Mouse (Mus musculus) heart, embryonic 10.5 days (tissue): ENCODE results near the gene Fem1a. TPM values are rescaled to one million over a fixed set of nuclear protein-coding genes. Genes with fewer than 3 reads are reported as not detected.
"Not testable (repeated sequence)": the region's sequence is repeated elsewhere in the genome, so short reads cannot be mapped to it uniquely, and the experiment has no call there.

Experiments used
- DNase-seq: peaks from one replicate; pipeline ENCODE4 v3.0.0-alpha.2; 2017; ENCODE audit warnings: low spot score
- H3K27ac ChIP-seq: fragments of 300-500 bp; sonication (generic); 2 replicates; pipeline ENCODE4 v1.5.1; 2016; ENCODE audit warnings: mild to moderate bottlenecking
- H3K27me3 ChIP-seq: fragments of 300-500 bp; sonication (generic); 2 replicates; pipeline ENCODE4 v1.6.1; 2016; ENCODE audit warnings: mild to moderate bottlenecking; ENCODE audit not compliant: poor library complexity, insufficient read depth, severe bottlenecking
- H3K36me3 ChIP-seq: fragments of 300-500 bp; sonication (generic); 2 replicates; pipeline ENCODE4 v1.6.1; 2016; ENCODE audit warnings: mild to moderate bottlenecking, moderate library complexity
- H3K4me1 ChIP-seq: fragments of 300-500 bp; sonication (generic); 2 replicates; pipeline ENCODE4 v1.6.1; 2016; ENCODE audit warnings: mild to moderate bottlenecking
- H3K4me3 ChIP-seq: fragments of 300-500 bp; sonication (generic); 2 replicates; pipeline ENCODE4 v1.5.1; 2016; ENCODE audit warnings: mild to moderate bottlenecking, moderate library complexity
- H3K9me3 ChIP-seq: fragments of 300-500 bp; sonication (generic); 2 replicates; pipeline ENCODE4 v1.6.1; 2016; ENCODE audit warnings: mild to moderate bottlenecking, moderate library complexity
- WGBS: fragments of 180-500 bp; shearing (Covaris S2); methylation state at CpG from one replicate; pipeline ENCODE4 v1.1.7; 2016; 5-methylcytosine and 5-hydroxymethylcytosine counted together
- polyA plus RNA-seq: library from polyadenylated mRNA; unstranded; fragments of >200 nt; fragmentation: Nextera tagmentation; extraction: Ambion mirVana; gene quantifications from 2 replicates; pipeline ENCODE4 v1.2.1, GENCODE M21; 2016

Fem1a gene
- polyA plus RNA-seq, 1 experiment from 2014 or later = 15.0 TPM

DNA sequence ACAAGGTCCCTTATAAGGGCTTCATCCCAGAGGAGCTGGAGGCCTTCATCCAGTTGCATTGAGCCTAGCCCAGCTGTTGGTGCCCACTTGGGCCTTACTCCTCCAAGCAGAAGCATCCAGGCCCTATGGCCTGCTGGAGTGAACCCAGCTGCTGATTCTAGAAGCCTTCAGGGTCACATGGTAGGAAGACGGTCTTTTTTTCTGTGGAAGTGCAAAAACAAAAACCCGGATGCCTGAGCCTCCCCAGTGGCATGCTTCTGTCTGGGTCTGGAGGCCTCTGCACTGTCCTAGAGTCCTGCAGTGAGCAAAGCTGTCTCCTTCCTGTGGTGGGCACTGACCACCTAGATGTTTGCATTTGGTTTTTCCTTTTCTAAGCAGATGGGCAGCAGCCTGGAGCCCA, 2.2 kb downstream of the Fem1a start:
- not testable (repeated sequence) for H3K4me3 ChIP-seq, H3K27me3 ChIP-seq, H3K27ac ChIP-seq, DNase-seq, H3K9me3 ChIP-seq
- 70% methylated on average over 2 of the region's 2 CpGs for WGBS
- peaks cover 51% of the 10 kb centered on the region for H3K36me3 ChIP-seq
- H3K4me1 ChIP-seq = peaks cover 62% of the 10 kb centered on the region

DNA sequence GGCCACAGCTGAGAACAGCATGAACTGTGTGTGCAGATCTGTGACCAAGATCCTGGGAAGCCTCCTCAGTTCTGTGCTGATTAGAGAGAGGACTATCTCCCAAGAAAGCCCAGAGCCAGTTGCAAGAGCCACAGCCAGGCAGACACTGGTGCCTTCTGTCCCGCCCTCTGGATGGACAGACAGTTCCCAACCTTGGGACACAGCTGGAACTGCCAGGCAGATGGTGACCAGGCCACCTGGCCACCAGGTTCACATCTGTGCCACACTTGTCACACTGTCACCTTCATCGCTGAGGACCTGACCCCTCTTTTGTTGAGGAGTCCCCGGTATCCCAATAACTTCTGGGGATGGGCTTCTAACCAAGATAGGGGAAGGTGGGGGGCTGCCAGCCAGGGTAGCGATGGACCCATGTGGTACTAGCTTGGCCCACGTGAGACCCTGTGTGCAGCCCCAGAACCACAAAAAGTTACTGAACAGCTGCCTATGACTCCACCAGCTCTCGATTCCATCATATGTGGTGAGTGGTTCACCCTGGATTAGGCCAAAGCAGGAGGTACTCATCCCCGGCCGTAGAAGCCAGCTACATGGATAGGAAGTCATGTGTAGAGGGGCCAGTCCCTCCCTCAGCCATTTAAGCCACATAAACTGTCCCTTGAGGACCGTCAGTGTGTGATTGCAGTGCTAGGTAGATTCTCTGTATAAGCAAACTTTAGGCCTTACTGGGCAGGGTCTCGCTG, 2.9 kb downstream of the Fem1a start:
- H3K27ac ChIP-seq = no peak overlapping the region
- no peak for DNase-seq
- H3K36me3 ChIP-seq = peaks cover 51% of the 10 kb centered on the region
- no peaks in the 10 kb centered on the region for H3K9me3 ChIP-seq
- 88% methylated on average over 10 of the region's 10 CpGs for WGBS
- peaks cover 62% of the 10 kb centered on the region for H3K4me1 ChIP-seq
- no peaks in the 10 kb centered on the region for H3K27me3 ChIP-seq
- no peak overlapping the region for H3K4me3 ChIP-seq

DNA sequence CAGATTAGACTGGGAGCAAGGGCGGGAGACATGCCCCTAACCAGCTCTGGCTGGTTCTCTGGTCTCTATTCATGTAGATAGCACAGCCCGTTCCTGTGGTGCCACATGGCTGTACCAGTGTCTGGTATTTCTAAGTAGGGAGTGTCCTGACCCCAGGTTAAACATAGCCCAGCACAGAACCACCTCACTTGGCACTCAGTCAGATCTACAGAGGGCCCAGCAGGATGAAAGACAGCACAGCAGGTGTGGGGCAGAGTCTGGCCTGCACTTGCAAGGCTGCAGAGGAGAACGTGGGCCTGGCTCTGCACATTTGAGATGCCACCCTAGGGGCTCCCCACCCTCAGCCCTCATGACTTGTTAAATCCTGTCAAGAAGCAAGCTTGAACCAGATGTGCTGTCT, 4.6 kb downstream of the Fem1a start:
- Histone ChIP-seq H3K36me3 (peaks cover 58% of the 10 kb centered on the region), H3K4me3 (0 out of 2 replicates have a peak overlapping the region, but pooled peaks have one; percentile 15), H3K27ac (0 out of 2 replicates have a peak overlapping the region, but pooled peaks have one; percentile 25), H3K27me3 (no peaks in the 10 kb centered on the region), H3K9me3 (no peaks in the 10 kb centered on the region), H3K4me1 (peaks cover 65% of the 10 kb centered on the region)
- no peak for DNase-seq
- 82% methylated on average over 3 of the region's 3 CpGs for WGBS

DNA sequence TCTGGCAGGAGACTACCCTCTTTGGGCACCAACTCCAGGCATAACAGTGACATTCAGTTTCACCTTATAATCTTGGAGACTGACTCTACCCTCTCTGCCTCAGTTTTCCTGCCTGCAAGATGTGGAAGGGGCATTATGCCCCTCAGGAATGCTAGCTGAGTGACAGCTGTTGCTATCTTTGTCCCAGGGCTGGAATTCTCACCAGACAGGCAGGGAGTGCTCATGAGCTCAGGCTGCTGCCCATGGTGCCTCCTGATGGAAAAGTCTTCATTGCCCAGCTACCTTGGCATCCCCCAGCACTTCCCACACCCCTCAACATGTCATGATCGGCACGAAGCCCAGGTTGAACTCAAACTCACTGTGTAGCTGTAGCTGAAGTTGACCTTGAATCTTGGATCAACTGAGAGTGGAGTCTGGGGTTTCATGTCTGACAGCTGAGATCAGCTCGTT, 6.1 kb downstream of the Fem1a start:
- H3K4me1 ChIP-seq = peaks cover 59% of the 10 kb centered on the region
- 66% methylated on average over 3 of the region's 3 CpGs for WGBS
- peaks cover 56% of the 10 kb centered on the region for H3K36me3 ChIP-seq
- H3K27ac ChIP-seq = peak overlapping the region; percentile 59
- H3K4me3 ChIP-seq = no peak overlapping the region
- no peak for DNase-seq
- H3K27me3 ChIP-seq = no peaks in the 10 kb centered on the region
- H3K9me3 ChIP-seq = no peaks in the 10 kb centered on the region

DNA sequence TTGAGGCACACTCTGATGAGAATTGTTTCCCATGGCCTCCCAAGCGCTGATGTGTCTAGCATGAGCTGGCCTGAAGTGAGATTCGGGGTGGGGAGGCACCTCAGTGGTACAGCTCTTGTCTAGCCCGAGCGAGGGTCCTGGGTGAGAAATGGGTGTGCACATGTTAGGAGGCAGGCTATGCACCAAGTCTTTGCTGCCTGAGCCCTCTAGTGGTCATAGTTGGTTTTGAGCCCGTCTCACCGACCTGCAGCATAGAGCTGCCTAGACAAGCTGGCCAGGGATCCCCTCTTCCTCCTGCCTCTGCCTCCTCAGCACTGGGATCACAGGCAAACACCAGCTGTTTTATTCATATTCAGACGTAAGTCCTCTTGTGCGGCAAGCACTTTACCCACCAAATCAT, 7.4 kb downstream of the Fem1a start:
- H3K27ac ChIP-seq = no peak overlapping the region
- peak; percentile 86 for DNase-seq
- peaks cover 45% of the 10 kb centered on the region for H3K36me3 ChIP-seq
- H3K9me3 ChIP-seq = no peaks in the 10 kb centered on the region
- 14% methylated on average over 8 of the region's 8 CpGs for WGBS
- H3K4me1 ChIP-seq = peaks cover 47% of the 10 kb centered on the region
- H3K27me3 ChIP-seq = no peaks in the 10 kb centered on the region
- H3K4me3 ChIP-seq = no peak overlapping the region

DNA sequence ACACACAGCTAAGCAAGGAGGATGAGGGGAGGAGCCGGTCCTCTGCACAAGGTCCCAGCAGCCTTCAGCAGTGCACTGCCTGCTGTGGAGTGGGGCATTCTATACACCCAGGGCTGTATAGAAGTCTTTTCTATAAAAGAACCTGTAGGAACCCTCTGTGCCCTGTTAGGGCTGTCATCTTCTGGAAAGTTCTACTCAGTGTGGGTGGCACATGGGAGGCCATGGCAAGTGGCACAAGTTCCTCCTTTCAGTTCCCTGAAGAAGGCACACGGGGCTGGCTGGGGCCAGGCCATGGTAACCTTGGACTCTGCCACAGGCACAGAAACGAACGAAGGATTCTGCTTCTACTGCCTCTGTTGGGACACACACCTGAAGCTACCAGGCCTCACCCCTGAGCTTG, 8.4 kb downstream of the Fem1a start:
- Histone ChIP-seq H3K9me3 (no peaks in the 10 kb centered on the region), H3K4me3 (no peak overlapping the region), H3K27ac (no peak overlapping the region), H3K4me1 (peaks cover 45% of the 10 kb centered on the region), H3K27me3 (no peaks in the 10 kb centered on the region), H3K36me3 (peaks cover 39% of the 10 kb centered on the region)
- WGBS = 84% methylated on average over 4 of the region's 4 CpGs
- DNase-seq = no peak

DNA sequence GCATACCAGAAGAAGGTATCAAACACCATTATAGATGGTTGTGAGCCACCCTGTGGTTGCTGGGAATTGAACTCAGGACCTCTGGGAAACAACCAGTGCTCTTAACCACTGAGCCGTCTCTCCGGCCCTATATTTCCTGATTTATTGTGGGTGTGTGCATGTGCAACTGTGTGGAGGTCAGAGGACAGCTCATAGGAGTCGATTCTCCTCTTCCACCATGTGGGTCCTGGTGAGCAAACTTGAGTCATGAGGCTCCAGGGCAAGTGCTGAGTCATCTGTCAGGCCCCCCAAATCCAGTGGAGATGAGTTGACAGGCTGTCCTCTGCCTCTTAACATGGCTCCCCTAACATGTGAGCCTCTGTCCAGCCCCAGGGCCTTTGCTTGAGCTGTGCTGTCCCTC, 9.3 kb downstream of the Fem1a start:
- DNase-seq = no peak
- Histone ChIP-seq H3K4me1 (peaks cover 38% of the 10 kb centered on the region), H3K27me3 (no peaks in the 10 kb centered on the region), H3K4me3 (no peak overlapping the region), H3K27ac (no peak overlapping the region), H3K9me3 (no peaks in the 10 kb centered on the region), H3K36me3 (peaks cover 39% of the 10 kb centered on the region)
- 88% methylated on average over 3 of the region's 3 CpGs for WGBS

DNA sequence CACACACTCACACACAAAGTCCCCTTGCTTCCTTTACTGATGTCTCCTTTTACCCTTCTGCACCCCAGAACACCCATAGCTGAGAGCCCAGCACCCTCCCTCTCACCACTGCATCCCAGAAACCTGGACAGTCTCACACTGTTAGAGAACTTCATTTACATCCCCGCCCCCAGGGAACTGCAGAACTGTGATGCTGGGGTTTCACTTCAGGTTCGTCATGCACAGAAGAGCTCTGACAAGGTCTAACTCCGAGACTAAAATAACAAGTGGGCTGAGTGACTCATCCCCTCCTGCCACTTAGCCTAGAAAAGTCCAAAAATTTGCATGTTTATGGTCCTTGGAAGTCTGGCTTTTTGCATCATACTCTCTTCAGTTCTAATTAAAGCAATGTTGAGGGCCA, 9.7 kb downstream of the Fem1a start:
- DNase-seq = no peak
- H3K36me3 ChIP-seq = peaks cover 39% of the 10 kb centered on the region
- no peaks in the 10 kb centered on the region for H3K27me3 ChIP-seq
- H3K9me3 ChIP-seq = no peaks in the 10 kb centered on the region
- H3K4me3 ChIP-seq = no peak overlapping the region
- H3K27ac ChIP-seq = no peak overlapping the region
- WGBS = 46% methylated on average over 3 of the region's 3 CpGs
- peaks cover 34% of the 10 kb centered on the region for H3K4me1 ChIP-seq

DNA sequence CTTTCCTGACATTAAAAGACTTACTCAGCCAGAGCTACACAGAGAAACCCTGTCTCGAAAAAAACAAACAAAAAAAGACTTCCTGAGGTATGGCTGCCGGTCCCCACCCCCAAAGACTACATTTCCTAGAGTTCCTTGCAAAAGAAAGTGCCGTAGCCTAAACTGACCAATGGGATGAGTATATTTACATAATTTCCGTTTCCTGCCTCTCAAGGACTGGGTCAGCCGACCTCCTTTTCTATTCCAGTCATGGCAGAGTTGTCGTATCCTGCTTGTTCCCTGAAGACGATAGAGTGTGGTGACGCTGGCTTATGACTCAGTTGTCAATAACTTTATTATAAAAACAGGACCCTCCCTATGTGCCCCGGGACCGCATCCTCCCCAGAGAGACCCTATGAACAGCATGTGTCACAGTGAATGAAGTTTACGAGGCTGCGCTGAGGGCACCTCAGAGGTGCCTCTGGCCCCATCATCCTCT, 12.6 kb downstream of the Fem1a start:
- peak overlapping the region; percentile 55 for H3K4me3 ChIP-seq
- peaks cover 35% of the 10 kb centered on the region for H3K4me1 ChIP-seq
- H3K9me3 ChIP-seq = no peaks in the 10 kb centered on the region
- peak; percentile 89 for DNase-seq
- peaks cover 53% of the 10 kb centered on the region for H3K36me3 ChIP-seq
- peak overlapping the region; percentile 88 for H3K27ac ChIP-seq
- whole genome bisulfite sequencing = 22% methylated on average over 12 of the region's 12 CpGs
- no peaks in the 10 kb centered on the region for H3K27me3 ChIP-seq

DNA sequence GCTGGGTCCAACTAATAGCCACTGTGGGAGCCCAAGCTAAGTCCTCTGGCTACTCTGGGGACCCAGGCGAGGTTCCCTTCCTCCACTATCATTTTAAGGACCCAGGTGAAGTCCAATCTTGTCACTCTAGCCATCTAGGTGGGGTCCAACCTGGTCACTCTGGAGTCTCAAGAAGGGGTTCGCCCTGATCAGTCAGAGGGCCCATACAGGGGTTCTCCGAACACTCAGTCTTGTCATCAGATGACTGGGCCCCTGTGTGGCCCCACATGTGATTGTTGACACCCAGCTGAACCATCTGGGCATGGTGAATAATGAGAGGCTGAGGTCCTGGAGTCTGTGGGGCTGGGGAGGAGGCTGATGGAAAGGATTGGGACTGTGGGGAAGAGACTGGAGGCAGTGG, 13.1 kb downstream of the Fem1a start:
- Histone ChIP-seq H3K36me3 (peaks cover 54% of the 10 kb centered on the region), H3K27me3 (no peaks in the 10 kb centered on the region), H3K4me3 (peak overlapping the region; percentile 55), H3K4me1 (peaks cover 38% of the 10 kb centered on the region), H3K9me3 (no peaks in the 10 kb centered on the region), H3K27ac (peak overlapping the region; percentile 88)
- WGBS = 73% methylated on average over 3 of the region's 3 CpGs
- no peak for DNase-seq

DNA sequence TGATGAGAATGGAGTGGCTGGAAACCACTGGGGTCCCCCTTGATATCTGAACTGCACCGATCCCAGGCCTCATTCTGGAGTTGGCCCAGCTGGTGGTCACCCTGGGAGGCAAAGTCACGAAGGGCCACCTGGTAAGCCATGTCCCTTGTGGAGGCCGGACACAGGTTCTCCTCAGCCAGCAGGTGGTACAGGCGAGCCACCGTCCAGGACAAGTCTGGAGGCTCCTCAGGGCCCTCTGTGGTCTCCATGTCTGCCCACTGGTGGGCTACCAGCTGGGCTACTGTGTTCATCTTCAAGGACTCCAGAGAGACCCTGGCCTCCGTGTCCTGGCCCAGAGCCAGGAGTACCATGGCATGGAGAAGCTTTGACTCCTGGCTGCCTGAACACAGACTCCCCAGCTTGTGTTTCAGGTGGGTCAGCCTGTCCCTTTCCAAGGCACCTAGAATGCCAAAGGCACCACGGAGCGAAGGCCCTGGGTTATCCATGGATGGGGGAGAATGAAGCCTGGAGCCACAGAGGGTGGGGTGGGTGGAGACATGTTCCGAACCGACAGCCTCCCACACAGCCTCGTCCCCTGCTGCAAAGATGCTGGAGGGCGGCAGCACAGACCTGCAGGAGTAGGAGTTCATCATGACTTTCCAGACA, 15.1 kb downstream of the Fem1a start:
- DNase-seq = no peak
- WGBS = 90% methylated on average over 12 of the region's 12 CpGs

DNA sequence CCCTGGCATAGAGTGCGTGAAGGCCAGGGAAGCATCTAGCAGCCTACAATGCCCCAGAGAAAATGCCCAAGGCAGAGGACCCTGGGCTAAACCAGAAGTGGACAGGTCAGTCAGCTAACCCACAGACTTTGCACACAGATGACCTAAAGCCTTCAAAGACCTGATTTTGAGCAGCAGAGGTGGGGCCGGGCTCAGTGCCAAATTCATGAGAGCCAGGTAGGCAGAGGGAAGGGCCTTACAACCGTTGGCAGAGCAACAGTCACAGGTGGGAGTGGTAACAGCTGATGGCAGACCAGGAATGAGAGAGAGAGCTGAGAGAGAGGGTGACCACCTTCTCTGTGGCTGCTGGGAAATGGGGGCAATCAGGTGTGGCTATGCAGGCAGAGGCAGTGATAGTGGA, 16.0 kb downstream of the Fem1a start:
- Histone ChIP-seq H3K4me3 (no peak overlapping the region), H3K27ac (no peak overlapping the region), H3K36me3 (peaks cover 49% of the 10 kb centered on the region), H3K27me3 (no peaks in the 10 kb centered on the region), H3K4me1 (peaks cover 50% of the 10 kb centered on the region), H3K9me3 (no peaks in the 10 kb centered on the region)
- DNase-seq = no peak
- 74% methylated on average over 3 of the region's 3 CpGs for WGBS

More for the DNA sequence above, 15.1 kb downstream of the Fem1a start:
- peaks cover 41% of the 10 kb centered on the region for H3K4me1 ChIP-seq
- no peaks in the 10 kb centered on the region for H3K9me3 ChIP-seq
- H3K27me3 ChIP-seq = no peaks in the 10 kb centered on the region
- H3K27ac ChIP-seq = no peak overlapping the region
- H3K36me3 ChIP-seq = peaks cover 49% of the 10 kb centered on the region
- no peak overlapping the region for H3K4me3 ChIP-seq

DNA sequence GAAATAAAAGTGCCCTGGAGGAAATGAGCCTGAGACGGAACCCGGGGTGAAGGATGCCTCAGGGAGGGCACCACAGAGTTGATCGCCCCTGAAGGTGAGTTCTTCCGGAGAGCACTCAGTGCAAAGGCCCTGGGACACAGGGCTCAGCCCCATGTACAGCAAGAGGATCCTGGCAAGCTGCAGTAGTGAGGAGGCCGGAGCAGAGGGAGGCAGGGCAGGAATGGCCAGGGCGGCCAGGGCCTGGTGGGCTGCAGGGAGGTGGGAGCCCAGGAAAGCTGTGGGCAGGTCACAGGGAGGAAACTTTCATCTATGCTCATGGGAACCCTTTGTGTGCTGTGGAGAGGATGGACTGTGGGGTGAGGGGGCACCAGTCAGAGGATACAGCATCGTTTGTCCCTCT, 16.9 kb downstream of the Fem1a start:
- Histone ChIP-seq H3K36me3 (peaks cover 52% of the 10 kb centered on the region), H3K4me3 (no peak overlapping the region), H3K9me3 (no peaks in the 10 kb centered on the region), H3K4me1 (peaks cover 57% of the 10 kb centered on the region), H3K27ac (no peak overlapping the region), H3K27me3 (no peaks in the 10 kb centered on the region)
- DNase-seq = no peak
- 79% methylated on average over 7 of the region's 7 CpGs for WGBS
